Mouse (Mus musculus) regulatory T cell (primary cell): ENCODE results near the gene Arid5a.

ENCODE experiments used
- in situ Hi-C: fragments of 300-600 bp; cut with MboI, MseI; formaldehyde crosslinking; loops from one replicate; pipeline ENCODE4 v1.15.1; 2025; ENCODE audit warnings: high pct_unique_total_duplicates

The Arid5a gene

GRCm38 (mm10) chr1:36293470-36293869 lies 14.1 kb upstream of the Arid5a start:
- in situ Hi-C loops, result no loop called here

DNA sequence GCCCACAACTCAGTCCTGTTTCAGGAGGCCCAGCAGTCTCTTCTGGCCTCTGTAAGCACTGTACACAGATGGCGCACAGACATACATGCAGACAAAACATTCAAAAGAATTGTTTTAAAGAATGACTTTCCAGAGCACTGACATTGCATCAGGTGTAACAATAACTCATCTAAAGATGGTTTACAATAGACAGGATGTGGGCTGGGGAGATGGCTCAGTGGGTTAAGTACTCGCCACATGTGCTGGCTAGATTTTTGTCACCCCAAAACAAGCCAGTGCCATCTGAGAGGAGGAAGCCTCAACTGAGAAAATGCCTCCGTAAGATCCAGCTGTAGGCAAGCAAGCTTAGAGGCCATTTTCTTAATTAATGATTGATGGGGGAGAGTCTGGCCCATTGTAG lies 13.1 kb upstream of the Arid5a start:
- in situ Hi-C loops, result no loop called here

DNA sequence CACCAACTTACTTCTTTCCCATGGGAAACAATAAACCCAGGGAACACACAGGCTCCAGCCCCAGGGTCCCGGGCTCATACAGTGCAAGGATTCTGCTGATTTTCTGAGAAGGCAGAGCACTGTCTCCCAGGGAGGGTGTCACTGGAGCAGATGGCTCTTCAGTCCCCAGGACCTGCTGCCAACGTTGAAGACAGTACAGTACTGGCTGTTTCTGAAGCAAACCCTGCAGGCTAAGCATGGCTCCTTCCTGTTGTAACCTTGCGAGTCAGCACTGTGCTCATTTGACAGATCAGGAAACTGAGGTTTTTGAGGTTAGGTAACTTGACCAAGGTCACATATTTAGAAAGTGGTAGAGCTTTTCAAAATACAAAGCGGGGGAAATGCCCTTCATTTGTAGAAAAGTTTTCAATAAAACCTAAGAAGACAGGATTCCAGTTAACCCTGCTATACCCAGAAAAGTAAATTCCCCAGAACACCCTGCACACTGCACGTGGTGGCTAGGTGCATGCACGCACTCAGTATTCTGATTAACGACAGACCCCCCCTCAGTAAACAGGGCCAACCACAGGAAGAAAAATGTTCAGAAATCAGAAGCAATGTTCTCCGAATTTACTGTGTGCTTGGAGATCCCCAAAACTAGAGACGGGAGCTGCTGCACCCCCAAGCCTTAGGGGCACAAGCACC lies 10.9 kb upstream of the Arid5a start:
- in situ Hi-C loops, result no loop called here

DNA sequence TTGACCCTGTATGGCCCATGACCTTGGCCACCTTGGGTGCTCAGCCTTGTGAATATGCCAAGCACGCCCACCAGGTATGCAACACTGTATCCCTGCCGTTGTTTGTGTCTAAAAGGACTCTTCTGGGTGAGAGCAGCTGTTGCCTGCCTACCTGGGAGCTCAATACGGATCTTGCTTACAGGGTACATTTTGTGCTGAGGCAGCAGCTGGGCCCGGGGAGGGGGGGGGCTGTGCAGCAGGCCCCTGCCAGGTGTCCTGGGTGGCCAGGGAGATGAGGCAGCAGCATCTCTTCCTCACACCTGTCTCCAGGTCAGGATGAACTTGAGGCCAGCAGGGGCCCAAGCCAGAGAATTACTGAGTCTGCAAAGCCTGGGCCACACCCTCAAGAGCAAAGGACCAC lies 9.4 kb upstream of the Arid5a start:
- in situ Hi-C loops, result no loop called here

- in situ Hi-C loops, result no loop called here
Measured at GRCm38 (mm10) chr1:36299126-36299525, 8.4 kb upstream of the Arid5a start.

DNA sequence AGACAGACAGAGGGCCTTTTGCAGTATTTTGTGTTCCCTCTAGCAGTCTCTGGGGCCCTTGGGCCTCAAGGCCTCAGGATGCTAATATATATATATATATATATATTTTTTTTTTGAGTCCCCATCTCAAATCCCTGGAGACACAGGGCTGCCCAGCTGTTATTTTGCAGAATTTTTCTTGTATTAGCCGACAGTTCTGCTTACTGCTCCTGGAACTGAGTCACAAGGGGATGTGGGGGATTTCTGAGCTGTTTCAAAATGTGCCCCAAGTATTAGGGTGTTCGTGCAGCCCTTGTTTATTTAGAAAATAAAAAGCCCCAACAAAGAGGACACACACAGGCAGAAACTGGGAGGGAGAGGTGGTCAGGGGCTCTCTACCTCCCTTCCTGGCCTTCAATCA lies 7.9 kb upstream of the Arid5a start:
- in situ Hi-C loops, result no loop called here

- in situ Hi-C loops, result no loop called here
Measured at GRCm38 (mm10) chr1:36300486-36300885, 7.0 kb upstream of the Arid5a start.

GRCm38 (mm10) chr1:36302273-36302672 lies 5.3 kb upstream of the Arid5a start:
- in situ Hi-C loops, result no loop called here

- in situ Hi-C loops, result no loop called here
Measured at GRCm38 (mm10) chr1:36302957-36303356, 4.6 kb upstream of the Arid5a start.

DNA sequence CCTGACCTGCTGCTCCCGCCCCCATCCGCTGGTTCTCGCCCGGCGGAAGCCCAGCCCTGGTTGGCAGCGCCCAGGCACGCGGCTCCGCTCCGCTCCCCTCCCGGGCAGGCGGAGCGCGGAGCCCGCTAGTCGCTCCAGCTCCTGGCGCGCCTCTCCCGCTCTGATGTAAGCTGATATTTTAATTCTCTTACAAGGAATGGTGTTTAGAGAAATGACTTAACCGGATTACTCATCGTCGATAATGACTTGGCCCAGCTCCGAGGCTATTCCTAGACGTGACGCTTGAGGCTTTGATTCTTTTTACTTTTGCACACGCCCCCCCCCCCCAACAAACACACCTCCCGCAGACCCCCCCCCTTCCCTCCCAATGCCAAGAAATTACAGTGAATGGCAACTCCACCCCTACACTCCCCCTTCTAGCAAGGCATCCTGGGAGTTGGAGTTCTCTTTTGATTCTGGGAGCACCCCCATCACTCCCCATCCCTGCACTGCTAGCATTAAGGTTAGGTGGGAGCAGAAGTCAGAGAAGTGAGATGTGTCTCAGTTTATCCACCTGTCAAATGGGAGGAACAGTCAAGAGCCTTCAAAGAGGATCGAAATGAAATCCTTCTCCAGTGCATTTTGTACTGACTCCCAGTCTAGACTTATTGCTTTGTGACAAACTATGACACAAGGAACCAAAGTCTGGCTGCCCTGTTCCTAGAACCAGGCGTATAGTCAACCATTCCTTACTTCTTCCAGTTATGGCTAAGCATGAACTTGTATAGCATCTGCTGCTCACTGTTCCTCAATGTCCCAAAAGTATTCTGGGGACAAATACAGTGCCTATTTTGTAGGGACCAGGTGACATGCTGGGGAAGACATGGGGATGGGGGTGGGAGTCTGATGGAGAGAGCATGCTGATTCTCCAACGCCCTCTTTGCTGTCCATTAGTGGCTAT lies 3.9 kb upstream of the Arid5a start:
- in situ Hi-C loops, result no loop called here

DNA sequence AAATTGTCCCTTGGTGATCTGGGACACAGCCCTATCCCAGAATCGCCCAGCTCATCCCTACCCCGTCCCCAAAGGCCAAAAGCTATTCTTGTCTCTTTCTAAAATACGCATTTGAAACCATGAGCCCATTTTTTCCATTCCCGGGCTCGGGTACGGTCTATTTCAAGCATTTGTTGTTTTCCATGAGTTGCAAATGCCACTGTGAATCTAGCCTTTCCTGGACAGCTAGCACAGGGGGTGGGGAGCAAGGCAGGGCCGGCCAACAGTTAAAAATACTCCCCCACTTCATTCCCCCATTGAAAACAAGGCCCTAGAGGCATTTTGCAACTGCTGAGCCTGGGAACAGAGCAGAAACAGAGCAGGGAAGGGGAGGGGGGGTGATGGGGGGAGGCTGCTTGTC lies 2.8 kb upstream of the Arid5a start:
- in situ Hi-C loops, result no loop called here

GRCm38 (mm10) chr1:36306120-36306519 lies 1.4 kb upstream of the Arid5a start:
- in situ Hi-C loops, result no loop called here

GRCm38 (mm10) chr1:36307121-36307494 lies 425 bp upstream of the Arid5a start:
- in situ Hi-C loops, result no loop called here

- in situ Hi-C loops, result no loop called here
Measured at GRCm38 (mm10) chr1:36308451-36308901, 943 bp downstream of the Arid5a start.

GRCm38 (mm10) chr1:36308966-36309475 lies 1.5 kb downstream of the Arid5a start:
- in situ Hi-C loops, result no loop called here

DNA sequence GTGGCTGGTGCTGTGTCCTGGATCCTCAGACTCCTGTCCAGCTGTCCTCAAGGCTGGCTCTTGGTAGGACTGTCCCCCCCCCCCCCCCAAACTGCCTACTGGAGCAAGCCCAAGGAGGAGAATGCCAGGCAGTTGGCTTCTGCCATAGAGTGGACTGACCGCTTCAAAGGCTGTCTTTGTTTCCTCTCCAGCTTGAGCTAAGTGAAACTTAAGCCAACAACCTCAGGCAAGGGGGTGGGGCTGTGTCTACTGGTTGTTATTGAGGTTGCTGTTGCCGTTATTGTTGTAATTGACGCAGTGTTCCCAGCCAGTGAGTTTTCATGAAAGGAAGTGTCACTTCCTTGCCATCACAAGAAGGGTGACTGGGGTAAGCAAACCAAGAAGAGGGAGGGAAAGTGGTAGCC lies 2.0 kb downstream of the Arid5a start:
- in situ Hi-C loops, result no loop called here

- in situ Hi-C loops, result no loop called here
Measured at GRCm38 (mm10) chr1:36314959-36315775, 7.6 kb downstream of the Arid5a start.

GRCm38 (mm10) chr1:36315776-36316100 lies 8.2 kb downstream of the Arid5a start:
- in situ Hi-C loops, result no loop called here

- in situ Hi-C loops, result no loop called here
Measured at GRCm38 (mm10) chr1:36321164-36321563, 13.6 kb downstream of the Arid5a start.

GRCm38 (mm10) chr1:36321829-36322573 lies 14.5 kb downstream of the Arid5a start:
- in situ Hi-C loops, result no loop called here

GRCm38 (mm10) chr1:36323076-36323475 lies 15.5 kb downstream of the Arid5a start:
- in situ Hi-C loops, result no loop called here
